Mouse (Mus musculus) lung, adult 2 months (tissue): Measurements from ENCODE around the gene Ino80.

Source experiments
- CTCF ChIP-seq: fragments of 200-500 bp; IDR thresholded peaks from 2 replicates; pipeline ENCODE4 v1.5.1; 2011; ENCODE audit warnings: mild to moderate bottlenecking, low read length, control low read depth; ENCODE audit not compliant: insufficient read depth
- POLR2A ChIP-seq: fragments of 200-500 bp; IDR thresholded peaks from 2 replicates; pipeline ENCODE4 v1.6.1; 2011; ENCODE audit warnings: low read depth, mild to moderate bottlenecking, control low read depth, low read length, borderline replicate concordance; ENCODE audit errors: extremely low read depth

DNA sequence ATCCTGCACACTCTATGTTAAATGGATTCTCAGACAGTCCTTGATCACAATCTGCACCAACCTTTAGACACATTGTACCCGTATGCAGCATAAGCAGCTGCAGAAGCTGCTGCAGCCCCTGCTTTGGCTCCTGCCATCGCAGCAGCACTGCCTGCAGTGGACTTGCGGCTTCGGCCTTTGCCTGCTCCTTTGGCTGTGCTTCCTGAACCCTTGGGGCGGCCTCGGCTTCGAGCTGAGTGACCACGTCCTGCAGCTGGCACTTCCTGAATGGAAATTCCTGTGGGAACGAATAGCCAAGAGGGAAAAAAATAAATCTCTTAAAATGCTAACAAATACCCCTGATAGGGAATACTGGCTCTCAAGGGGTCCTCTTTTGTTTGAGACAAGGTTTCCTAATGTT is 100.2 kb downstream of the Ino80 start:
- TF ChIP-seq CTCF, result no peak
- 0 out of 2 replicates have a peak, but pooled peaks have one; percentile 25 for TF ChIP-seq POLR2A
